Mouse (Mus musculus): ENCODE measurements around the gene Baiap3. TPM values are rescaled to one million over a fixed set of nuclear protein-coding genes. Genes with fewer than 3 reads are reported as not detected.
A peak's percentile ranks its signal among the peaks of the same experiment; 100 is the strongest.
"Not testable (repeated sequence)": the region's sequence is repeated elsewhere in the genome, so short reads cannot be mapped to it uniquely, and the experiment has no call there.

The Baiap3 gene
- polyA plus RNA-seq, 1 experiment from 2014 or later = 0.25 TPM

DNA sequence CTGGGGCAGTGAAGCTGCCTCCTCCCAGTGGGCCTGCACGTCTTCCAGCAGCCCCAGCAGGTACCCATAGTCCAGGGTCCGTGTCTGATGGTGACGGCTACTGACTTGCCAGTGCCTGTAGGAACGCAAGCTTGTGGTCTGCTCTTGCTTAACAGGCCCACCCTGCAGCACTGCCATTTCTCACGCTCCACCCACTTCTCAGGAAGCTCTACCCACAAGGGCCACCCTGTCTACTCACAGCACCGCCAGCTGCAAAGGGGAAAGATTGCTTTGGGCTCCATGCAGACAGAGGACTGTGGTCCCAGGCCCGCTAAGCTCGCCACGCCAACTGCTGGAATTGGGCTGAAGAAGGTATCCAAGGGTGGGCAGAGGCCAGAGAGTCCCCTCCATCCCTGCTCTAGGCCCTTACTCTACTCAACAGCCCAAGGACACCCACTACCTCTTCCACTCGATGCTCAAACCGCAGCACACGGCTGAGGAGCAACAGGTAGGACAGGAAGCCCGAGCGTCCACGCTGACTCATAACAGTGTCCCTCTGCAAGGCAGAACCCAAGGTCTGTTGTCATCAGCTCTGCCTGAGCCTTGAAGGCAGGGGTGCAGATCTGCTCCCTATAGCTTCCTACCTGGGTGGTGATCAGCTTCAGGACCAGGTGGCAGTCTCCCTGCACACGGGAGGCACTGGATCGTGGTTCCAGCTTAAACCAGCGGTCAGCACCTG, 8.0 kb downstream of the Baiap3 start:
- Histone ChIP-seq H3K9ac (no peak overlapping the region), H3K4me3 (replicated peaks) (no peak overlapping the region), H3K4me2 (no peak overlapping the region), H3K4me1 (replicated peaks) (no peaks in the 10 kb centered on the region), H3K27ac (no peak overlapping the region), H3K9me3 (replicated peaks) (no peaks in the 10 kb centered on the region), H3K27me3 (peaks cover 32% of the 10 kb centered on the region), H3K36me3 (peaks cover 15% of the 10 kb centered on the region)
- ATAC-seq (ENCODE audit: low read depth) = no peak
- DNase-seq = no peak
- 46% methylated on average over 18 of the region's 18 CpGs for WGBS (ENCODE audit: insufficient replicate concordance)

DNA sequence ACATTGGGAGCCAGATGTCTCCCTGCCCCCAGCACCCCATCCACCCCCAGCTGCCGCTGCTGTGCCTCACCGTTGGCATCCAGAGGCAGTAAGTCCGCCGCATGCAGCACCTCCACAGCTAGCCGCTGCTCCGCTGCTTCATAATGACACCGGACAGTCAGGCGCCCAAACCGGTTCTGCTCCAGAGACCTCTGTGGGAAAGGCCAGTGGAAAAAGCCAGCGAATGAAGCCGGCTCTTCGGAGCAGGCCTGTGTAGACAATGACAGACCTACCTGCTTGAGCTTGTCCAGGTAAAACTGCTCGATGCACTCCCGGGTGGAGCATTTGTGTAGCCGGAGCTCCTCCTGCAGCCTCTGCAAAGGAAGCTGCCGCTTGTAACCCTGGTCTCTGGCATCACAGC, 11.9 kb downstream of the Baiap3 start:
- Histone ChIP-seq H3K9ac (no peak overlapping the region), H3K4me3 (replicated peaks) (no peak overlapping the region), H3K27ac (no peak overlapping the region), H3K4me1 (replicated peaks) (peaks cover 22% of the 10 kb centered on the region), H3K4me2 (no peak overlapping the region), H3K27me3 (peaks cover 10% of the 10 kb centered on the region; the same call in 1 of the 2 replicates), H3K36me3 (peaks cover 32% of the 10 kb centered on the region), H3K9me3 (replicated peaks) (no peaks in the 10 kb centered on the region)
- 82% methylated on average over 16 of the region's 16 CpGs for WGBS (ENCODE audit: insufficient replicate concordance)
- ATAC-seq (ENCODE audit: low read depth) (no peak), DNase-seq (no peak)

DNA sequence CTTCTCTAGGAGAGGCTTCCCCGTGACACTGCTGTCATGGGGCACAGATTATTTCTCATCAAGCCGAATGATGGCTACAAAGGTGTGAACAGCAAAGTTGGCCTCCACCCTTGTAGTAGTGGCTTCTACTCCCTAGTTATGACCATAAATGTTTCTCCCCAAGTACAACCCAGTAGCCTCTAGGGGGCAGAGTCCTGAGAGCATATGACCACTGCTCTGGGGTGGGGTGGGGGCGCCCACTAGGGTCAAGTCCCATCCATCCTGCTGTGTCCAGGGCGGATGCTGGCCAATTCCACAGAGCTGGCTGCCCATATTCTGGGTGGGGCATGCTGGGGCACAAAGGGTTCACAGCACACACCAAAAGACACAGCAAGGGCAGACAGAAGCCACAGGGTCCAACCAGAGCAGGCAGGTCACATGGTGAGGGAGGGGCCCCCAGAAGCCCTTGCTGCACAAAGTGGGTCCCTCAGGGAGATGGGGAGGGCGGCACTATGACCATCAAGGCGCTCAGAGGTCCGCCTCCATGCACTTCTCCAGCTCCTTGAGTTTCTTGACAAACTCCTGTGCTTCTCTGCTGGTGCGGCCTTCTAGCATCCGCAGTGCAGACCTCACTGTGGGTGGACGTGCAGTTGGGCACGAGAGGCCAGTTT, 12.9 kb downstream of the Baiap3 start:
- no peak overlapping the region for H3K9ac ChIP-seq
- peaks cover 32% of the 10 kb centered on the region for H3K36me3 ChIP-seq
- peaks cover 10% of the 10 kb centered on the region; the same call in 1 of the 2 replicates for H3K27me3 ChIP-seq
- H3K4me3 ChIP-seq (replicated peaks) = no peak overlapping the region
- H3K4me1 ChIP-seq (replicated peaks) = peaks cover 26% of the 10 kb centered on the region
- no peak overlapping the region for H3K4me2 ChIP-seq
- H3K9me3 ChIP-seq (replicated peaks) = no peaks in the 10 kb centered on the region
- DNase-seq = no peak
- ATAC-seq (ENCODE audit: low read depth) = no peak
- whole genome bisulfite sequencing (ENCODE audit: insufficient replicate concordance) = 85% methylated on average over 11 of the region's 11 CpGs
- no peak overlapping the region for H3K27ac ChIP-seq

DNA sequence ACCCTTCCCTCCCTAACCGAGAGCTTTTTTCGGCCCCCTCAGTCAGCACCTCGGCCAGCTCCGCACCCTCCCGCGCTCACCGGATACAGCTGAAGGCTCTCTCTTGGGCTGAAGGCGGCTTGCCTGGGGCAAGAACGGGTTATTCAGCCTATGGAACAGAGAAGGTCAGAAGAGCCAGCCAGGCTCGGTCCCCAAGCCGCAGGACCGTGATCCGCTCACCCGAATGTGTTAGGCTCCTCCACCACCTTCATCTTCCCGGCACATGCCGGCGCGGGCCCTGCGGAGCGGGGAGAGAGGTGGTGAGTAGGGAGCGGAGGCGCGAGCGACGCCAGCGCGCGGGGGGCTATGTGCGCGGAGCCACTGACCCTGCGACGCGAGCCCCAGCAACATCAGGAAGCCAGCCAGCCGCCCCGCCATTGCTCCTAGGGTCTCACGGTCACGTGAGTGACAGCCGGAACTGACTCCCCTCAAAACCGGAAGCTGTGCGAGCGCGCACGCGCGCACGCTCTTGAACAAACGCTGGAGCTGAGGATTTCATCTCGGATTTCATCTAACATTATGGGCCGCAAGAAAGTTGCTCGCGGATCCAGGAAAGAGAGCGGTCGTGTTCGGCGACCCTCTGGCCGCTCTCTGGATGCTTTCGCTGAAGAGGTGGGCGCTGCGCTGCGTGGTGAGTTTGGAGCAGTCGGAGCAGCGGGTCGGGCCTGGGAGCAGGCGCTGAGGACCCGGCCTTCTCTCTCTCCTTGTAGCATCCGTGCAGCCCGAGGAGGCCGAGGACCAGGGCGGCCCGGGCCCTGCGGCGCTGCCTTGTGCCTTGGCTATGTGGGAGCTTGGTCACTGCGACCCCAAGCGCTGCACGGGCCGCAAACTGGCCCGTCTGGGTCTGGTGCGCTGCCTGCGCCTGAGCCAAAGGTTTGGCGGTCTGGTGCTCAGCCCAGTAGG, 16.2 kb downstream of the Baiap3 start, which contains the start of the genes Gnptg and Tsr3:
Gene Gnptg, minus strand, starts transcription at position 430 of the 942 bp plus-strand sequence.
Gene Tsr3, plus strand, starts transcription at position 476 of the 942 bp plus-strand sequence.
- ATAC-seq (ENCODE audit: low read depth) = peak; percentile 84
- DNase-seq = peak; percentile 79
- H3K4me3 ChIP-seq (replicated peaks) = peak within 1 kb of the TSS; percentile 85
- peak within 1 kb of the TSS; percentile 91 for H3K9ac ChIP-seq
- peak within 1 kb of the TSS; percentile 71 for H3K27ac ChIP-seq
- H3K4me1 ChIP-seq (replicated peaks) = peaks cover 28% of the 10 kb centered on the region
- no peaks in the 10 kb centered on the region for H3K27me3 ChIP-seq
- H3K4me2 ChIP-seq = peak within 1 kb of the TSS; percentile 93
- peaks cover 52% of the 10 kb centered on the region for H3K36me3 ChIP-seq
- WGBS (ENCODE audit: insufficient replicate concordance) = under 1% methylated on average over 80 of the region's 80 CpGs
- H3K9me3 ChIP-seq (replicated peaks) = no peaks in the 10 kb centered on the region

DNA sequence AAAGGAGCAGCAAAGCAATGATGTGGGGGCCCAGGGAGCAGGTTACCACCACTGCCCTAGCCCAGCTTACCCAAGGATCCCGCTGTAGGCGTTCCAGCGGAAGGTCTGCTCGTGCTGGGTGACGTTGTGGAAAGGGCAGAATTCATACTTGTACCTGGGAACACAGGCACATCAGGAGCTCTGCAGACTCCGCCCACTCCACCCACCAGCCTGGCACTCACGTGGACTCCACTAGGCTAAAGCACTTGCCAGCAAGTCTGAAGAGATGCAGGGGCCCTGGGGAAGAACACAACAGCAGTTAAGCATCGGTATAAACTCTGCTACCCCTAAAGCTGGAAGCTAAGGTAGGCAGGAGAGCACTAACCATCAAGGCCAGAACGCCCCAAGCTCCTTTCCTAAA, 20.5 kb downstream of the Baiap3 start:
- Histone ChIP-seq H3K4me2 (no peak overlapping the region), H3K4me1 (replicated peaks) (peaks cover 14% of the 10 kb centered on the region), H3K4me3 (replicated peaks) (no peak overlapping the region), H3K27me3 (no peaks in the 10 kb centered on the region), H3K9me3 (replicated peaks) (no peaks in the 10 kb centered on the region), H3K9ac (no peak overlapping the region), H3K27ac (no peak overlapping the region), H3K36me3 (peaks cover 37% of the 10 kb centered on the region)
- WGBS (ENCODE audit: insufficient replicate concordance) = 83% methylated on average over 9 of the region's 9 CpGs
- DNase-seq (no peak), ATAC-seq (ENCODE audit: low read depth) (no peak)

DNA sequence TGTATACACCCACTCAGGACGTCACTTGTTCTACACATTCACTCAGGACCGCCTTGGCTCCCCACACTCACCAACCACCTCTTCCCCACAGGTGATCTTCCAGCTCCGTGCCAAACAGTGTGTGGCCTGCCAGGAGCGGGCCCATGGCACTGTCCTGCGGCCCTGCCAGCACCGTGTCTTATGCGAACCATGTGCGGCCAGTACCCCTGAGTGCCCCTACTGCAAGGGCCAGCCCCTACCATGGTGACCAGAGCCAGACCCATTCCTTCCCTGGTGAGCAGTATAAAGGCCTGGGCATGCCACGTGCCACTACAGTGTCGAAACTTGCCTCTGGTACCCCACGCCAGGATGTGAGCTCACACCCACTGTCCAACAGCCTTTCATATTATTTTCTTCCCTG, 24.5 kb downstream of the Baiap3 start:
- H3K36me3 ChIP-seq = peaks cover 74% of the 10 kb centered on the region
- WGBS (ENCODE audit: insufficient replicate concordance) = 94% methylated on average over 7 of the region's 11 CpGs
- not testable (repeated sequence) for H3K4me2 ChIP-seq; H3K9ac ChIP-seq; H3K27me3 ChIP-seq; H3K4me3 ChIP-seq (replicated peaks); DNase-seq; H3K9me3 ChIP-seq (replicated peaks); H3K27ac ChIP-seq
- H3K4me1 ChIP-seq (replicated peaks) = peaks cover 25% of the 10 kb centered on the region
- peak; percentile 37; the same call in 1 of the 2 replicates for ATAC-seq (ENCODE audit: low read depth)

DNA sequence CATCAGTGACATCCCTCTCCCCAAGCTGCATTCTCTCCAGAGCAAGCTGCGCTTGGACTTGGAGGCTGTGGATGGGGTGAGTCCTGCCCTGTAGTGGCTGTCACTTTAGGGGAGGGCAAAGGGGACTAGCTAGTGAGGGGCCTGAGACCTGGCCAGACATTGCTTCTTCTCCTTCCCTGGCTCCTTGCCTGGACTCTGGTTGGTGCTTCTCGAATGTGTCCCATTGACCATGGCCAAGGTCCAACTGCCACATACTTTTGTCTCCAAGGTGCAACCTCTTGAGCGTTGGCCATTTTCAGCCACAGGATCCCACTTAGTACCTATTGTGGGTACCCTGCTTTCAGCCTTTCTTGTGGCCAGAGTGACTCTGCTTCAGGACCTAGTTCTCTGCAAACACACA, 25.5 kb downstream of the Baiap3 start:
- H3K36me3 ChIP-seq = peaks cover 72% of the 10 kb centered on the region
- H3K27ac ChIP-seq = no peak overlapping the region
- peaks cover 35% of the 10 kb centered on the region for H3K4me1 ChIP-seq (replicated peaks)
- no peaks in the 10 kb centered on the region for H3K27me3 ChIP-seq
- no peak overlapping the region for H3K4me3 ChIP-seq (replicated peaks)
- no peak for DNase-seq
- 98% methylated on average over 3 of the region's 3 CpGs for WGBS (ENCODE audit: insufficient replicate concordance)
- H3K9me3 ChIP-seq (replicated peaks) = no peaks in the 10 kb centered on the region
- ATAC-seq (ENCODE audit: low read depth) = no peak
- no peak overlapping the region for H3K4me2 ChIP-seq
- H3K9ac ChIP-seq = no peak overlapping the region

DNA sequence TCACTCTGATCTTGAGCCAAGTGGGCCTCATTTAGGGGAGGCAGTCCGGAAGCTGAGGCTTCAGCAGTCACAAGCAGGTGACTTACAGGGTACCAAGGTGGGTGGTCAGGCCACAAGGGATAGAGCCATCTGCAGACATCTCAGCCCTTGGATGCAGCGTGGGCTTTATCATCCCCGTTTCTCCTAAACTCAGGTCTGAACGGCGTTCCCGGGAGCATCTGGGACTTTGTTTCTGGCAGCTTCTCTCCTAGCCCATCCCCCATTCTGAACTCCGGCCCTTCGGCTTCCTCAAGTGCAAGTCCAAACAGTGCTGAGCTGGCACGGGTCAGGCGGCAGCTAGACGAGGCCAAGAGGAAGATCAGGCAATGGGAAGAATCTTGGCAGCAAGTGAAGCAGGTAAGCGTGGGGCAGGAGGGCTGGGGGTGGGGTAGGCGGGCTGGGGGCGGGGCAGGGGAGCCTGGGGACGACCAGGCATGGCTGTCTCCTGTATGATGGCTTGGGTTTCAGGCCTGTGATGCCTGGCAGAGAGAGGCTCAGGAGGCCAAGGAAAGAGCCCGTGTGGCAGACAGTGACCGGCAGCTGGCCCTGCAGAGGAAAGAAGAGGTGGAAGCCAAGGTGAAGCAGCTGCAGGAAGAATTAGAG, 26.0 kb downstream of the Baiap3 start:
- H3K36me3 ChIP-seq = peaks cover 67% of the 10 kb centered on the region
- 83% methylated on average over 17 of the region's 17 CpGs for WGBS (ENCODE audit: insufficient replicate concordance)
- not testable (repeated sequence) for ATAC-seq (ENCODE audit: low read depth); H3K9me3 ChIP-seq (replicated peaks); H3K27ac ChIP-seq; H3K4me3 ChIP-seq (replicated peaks); H3K4me2 ChIP-seq; DNase-seq; H3K9ac ChIP-seq; H3K27me3 ChIP-seq
- H3K4me1 ChIP-seq (replicated peaks) = peaks cover 40% of the 10 kb centered on the region

DNA sequence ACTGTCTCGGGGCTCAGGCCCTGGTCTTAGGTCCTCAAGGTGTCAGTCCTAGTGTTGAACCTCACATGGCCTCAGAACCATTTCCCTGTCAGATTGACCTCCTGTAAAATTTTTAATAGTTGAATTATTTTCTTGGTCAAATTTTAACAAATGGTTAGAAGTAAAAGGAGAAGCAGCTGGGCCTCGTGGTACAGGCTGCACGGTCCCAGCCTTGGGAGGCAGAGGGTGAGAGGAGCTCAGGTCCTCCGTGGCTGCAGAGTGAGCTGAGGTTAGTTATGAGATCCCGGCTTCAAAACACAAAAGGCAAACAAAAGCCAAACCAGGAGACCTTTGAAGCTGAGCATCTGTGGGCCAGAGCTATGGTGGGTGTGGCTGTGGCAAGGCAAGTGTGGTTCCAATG, 28.2 kb downstream of the Baiap3 start:
- Histone ChIP-seq H3K4me1 (replicated peaks) (peaks cover 62% of the 10 kb centered on the region), H3K4me2 (peak overlapping the region; percentile 93), H3K9ac (peak overlapping the region; percentile 96; the same call in 1 of the 2 replicates), H3K9me3 (replicated peaks) (no peaks in the 10 kb centered on the region), H3K27ac (0 out of 2 replicates have a peak overlapping the region, but pooled peaks have one; percentile 27), H3K36me3 (peaks cover 57% of the 10 kb centered on the region), H3K4me3 (replicated peaks) (no peak overlapping the region), H3K27me3 (no peaks in the 10 kb centered on the region)
- 85% methylated on average over 5 of the region's 5 CpGs for WGBS (ENCODE audit: insufficient replicate concordance)
- ATAC-seq (ENCODE audit: low read depth) (no peak), DNase-seq (no peak)

DNA sequence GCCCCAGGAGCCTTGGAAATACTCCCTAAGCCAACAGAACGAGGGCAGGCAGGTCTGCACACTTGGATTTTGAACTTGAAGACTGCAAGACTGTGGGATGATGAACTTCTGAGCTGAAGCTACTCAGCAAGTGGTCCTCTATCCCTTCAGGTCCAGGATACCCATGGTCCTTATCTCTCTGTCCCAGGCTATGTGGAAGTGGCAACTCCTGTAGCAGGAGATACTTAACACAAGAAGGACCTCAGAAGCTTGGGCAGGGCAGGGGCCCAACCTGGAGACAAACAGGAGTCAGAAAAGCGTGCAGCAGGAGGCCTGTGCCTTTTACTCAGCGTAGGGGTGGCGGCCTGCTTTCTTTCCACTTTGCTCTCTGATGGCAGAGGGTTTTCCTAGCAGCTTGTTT, 30.5 kb downstream of the Baiap3 start:
- Histone ChIP-seq H3K27me3 (no peaks in the 10 kb centered on the region), H3K4me3 (replicated peaks) (peak overlapping the region; percentile 86), H3K4me2 (peak overlapping the region; percentile 93), H3K4me1 (replicated peaks) (peaks cover 79% of the 10 kb centered on the region), H3K36me3 (peaks cover 48% of the 10 kb centered on the region), H3K9me3 (replicated peaks) (no peaks in the 10 kb centered on the region), H3K27ac (peak overlapping the region; percentile 99), H3K9ac (peak overlapping the region; percentile 96)
- peak; percentile 75 for ATAC-seq (ENCODE audit: low read depth)
- peak; percentile 69 for DNase-seq
- 31% methylated on average over 4 of the region's 4 CpGs for WGBS (ENCODE audit: insufficient replicate concordance)
